Mouse (Mus musculus): ENCODE results near the gene Spata25. TPM values are rescaled to one million over a fixed set of nuclear protein-coding genes. Genes with fewer than 3 reads are reported as not detected.
"Not testable (repeated sequence)": the region's sequence is repeated elsewhere in the genome, so short reads cannot be mapped to it uniquely, and the experiment has no call there.

Gene Spata25
- polyA plus RNA-seq, 1 experiment, result 0.70 TPM

DNA sequence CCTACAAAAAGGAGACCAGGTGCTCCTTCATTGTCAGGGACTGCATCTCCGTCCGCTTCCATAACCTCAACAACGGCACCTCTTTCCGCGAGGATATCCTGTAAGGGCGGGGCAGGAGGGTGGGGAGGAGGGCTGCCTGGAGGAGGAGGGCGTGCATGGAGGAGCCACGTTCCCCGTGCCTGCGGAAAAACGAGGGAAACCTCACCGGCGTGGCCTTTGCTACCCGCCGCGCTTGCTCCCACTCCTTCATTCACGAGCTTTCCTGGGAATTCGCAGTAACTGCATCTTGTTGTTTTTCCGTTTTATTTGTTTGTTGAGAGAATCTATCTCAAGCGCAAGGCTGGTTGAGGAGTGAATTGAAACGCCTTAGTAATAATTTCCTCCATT, 23.0 kb downstream of the Spata25 start:
- no peak for DNase-seq (ENCODE audit: low read depth)

DNA sequence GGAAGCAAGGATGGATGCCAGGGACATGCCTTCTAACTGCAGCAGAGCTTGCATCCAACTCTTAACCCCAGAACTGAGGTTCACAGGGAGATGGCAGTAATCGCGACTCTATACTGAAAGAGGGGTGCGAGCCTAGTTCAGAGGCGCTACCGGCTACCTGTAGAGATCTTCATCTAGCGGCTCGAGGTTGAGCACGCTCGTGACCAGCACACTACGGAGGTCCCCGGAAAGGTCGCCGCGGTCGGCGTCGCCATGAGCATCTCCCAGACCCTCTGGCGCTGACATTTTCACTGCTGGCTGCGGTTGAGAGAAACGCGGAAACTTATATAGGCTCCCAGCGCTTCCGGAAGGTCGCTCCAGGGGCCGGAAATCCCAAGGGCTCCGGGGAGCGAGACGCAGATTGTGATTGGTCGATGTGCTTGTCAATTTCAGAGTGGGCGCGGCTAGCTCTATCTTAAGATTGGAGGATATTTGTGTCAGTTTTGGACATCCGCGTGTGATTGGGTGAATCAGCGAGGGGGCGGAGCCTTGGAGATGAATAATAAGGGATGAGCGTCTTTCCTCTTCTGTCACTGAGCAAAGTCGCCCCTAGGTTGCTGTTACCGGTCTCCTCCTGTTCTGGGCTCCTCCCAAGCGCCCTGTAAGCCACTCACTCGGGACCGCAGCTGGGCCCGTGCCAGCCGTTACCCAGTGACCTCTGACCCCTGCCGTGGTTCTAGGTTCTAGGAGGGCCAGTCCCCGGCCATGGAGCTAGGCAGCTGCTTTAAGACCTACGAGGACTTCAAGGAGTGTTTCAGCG, 23.6 kb downstream of the Spata25 start, which contains the start of the genes Acot8 and Zswim3:
TSS of gene Acot8 (minus strand) at position 350 of the 799 bp plus-strand sequence.
TSS of gene Zswim3 (plus strand) at position 566 of the 799 bp plus-strand sequence.
- no peak for DNase-seq (ENCODE audit: low read depth)

GRCm38 (mm10) chr2:164803921-164804313, 24.4 kb downstream of the Spata25 start:
- no peak for DNase-seq (ENCODE audit: low read depth)

DNA sequence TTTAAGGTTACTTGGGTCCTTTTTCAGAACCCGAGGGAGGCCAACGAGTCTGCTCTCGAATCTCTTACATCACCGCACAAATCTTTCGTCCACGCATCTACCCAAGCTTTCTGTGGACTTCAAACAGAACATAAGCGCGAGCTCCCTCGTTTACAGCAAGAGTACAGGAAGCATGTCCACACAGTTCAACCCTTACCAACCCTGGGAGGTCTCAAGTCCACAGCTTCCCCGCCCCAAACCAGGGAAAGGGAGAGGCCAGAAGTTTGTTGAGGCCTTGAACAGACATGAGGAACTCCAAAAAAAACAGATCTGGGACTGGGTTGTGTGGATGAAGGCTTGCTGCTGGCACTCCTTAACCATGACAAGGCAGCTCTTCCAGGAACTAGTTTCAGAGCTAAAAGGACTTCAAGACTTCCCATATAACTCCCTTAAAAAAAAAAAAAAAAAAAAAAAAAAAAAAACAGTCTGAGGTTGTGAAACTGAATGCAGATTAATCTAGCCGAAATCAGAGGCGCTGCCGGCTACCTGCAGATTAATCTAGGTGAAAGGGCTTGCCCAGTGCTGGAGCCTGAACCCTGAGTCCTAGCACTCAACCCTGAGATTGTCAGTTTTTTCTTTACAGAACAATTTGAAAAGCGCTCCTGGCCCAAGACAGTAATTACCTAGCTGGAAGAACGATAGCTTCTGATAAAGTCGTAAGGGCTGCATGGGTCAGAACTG, 25.0 kb downstream of the Spata25 start:
- DNase-seq (ENCODE audit: low read depth), result no peak

DNA sequence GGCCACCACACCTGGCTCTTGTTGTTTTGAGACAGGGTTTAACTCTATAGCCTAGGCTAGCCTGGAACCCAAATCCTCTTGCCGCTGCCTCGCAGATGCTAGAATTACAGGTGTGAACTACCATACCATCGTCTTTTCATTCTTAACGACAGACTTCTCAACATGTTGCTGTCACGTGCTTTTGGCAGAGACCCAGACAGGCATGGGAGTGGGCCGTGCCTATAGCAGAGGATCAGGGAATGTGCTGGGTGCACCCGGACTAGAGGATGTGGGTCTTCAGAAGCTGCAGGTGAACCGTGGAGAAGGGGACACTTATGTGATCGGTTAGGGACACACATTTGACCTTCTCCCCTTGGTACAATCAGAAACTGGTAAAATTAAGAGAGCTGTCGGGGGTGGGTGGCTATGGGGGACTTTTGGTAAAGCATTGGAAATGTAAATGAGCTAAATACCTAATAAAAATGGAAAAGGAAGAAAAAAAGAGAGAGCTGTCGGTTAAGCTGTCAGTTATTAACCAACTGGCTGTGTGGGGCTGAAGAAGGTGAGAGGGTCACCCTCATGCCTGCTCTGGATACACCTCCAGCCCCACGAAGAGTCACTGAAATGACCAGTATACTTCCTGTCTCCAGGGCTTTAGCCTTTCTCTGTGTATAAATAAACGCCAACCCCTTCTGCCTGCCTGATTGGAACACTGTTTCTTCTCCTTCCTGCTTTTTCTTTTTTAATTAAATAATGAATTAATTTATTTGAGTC, 27.9 kb downstream of the Spata25 start:
- DNase-seq (ENCODE audit: low read depth), result no peak

- not testable (repeated sequence) for DNase-seq (ENCODE audit: low read depth)
These were observed 29.8 kb downstream of the Spata25 start for GRCm38 (mm10) chr2:164798554-164798953.

DNA sequence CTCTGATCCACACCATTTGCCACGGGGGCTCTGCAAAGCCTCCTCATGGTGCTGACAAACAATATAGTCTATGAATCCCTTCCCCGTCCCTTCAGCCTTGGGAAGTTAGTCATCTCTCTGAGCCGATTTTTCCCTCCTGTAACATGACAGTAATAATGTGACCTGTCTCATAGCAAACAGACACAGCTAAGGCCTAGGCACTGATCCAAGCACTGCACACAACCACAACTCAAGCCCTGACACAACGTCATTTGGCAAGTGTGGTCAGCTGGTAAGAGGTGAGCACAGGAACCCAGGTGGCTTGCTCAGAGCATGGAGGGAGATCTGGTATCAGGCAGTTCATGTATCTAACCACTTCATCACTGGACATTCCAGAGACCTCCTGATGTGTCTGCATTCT, 32.5 kb downstream of the Spata25 start:
- no peak for DNase-seq (ENCODE audit: low read depth)

- DNase-seq (ENCODE audit: low read depth), result no peak
These were observed 34.0 kb downstream of the Spata25 start for GRCm38 (mm10) chr2:164794293-164794692.

DNA sequence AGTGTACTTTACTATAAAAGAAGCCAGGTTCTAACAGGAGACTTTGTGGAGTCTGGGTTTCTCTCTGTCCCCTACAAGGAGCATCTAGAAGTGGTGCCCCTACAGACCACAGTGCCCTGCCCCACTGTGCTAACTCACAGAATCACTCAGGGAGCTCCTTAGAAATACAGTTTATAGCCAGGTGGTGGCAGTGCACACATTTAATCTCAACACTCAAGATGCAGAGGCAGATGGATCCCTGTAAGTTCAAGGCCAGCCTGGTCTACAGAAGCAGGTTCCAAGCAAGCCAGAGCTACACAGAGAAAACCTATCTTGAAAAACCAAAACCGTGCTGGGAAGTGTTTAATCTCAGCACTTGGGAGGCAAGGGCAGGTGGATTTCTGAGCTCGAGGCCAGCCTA, 34.6 kb downstream of the Spata25 start:
- DNase-seq (ENCODE audit: low read depth), result no peak

DNA sequence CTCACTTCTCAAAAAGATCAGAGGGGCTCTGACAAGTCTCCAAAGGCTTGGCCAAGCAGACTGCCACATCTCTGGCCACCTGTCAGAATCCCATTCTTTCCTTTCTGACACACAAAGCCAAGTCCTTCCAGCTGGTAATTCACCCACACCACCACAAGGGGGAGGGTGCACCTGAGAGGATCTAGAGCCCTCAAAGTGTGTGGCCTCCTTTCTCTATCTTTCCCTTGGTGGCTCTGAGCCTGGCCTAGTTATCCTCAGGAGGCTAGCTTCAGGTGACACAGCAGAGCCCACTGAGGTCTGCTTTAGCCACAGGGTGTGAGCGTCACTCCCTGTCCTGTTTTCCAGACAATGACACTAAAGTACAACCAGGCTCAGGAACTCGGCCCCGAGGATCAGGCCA, 35.1 kb downstream of the Spata25 start:
- DNase-seq (ENCODE audit: low read depth), result no peak

DNA sequence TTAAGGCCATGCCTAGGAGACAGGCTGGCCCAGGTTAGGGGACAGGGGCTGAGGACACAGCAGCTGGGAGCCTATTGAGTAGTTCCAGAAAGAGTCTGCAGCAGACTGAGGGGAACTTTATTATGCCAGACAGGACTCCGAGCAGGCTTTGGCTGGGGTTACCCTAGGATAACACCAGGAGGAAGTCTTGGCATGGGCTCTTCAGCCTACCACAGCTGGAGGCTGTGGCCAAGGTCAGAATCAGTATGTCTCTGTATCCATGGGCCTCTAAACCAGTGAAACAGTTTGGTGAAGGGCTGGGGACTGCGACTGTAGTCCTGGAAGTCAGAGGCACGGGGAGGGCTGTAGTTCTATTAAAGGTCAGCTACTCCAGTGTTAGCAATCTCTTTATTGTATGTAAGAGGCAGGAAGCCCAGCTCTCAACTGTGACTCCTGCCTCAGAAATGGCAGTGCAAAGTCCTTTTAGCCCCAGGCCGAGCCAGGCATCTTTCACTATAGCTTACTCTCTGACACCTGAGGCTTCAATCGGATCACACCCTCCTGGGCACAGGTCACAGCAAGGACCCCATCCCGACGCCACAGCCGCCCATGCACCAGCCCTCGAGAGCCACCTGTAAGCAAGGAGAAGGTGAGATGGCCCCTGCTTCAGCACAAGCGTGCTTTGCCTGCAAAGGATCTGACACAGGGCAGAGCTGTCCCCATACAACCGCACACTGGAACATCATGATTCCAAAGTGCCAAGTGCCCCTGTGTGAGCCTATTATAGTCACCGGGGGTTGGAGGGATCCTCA, 35.7 kb downstream of the Spata25 start:
- no peak for DNase-seq (ENCODE audit: low read depth)

DNA sequence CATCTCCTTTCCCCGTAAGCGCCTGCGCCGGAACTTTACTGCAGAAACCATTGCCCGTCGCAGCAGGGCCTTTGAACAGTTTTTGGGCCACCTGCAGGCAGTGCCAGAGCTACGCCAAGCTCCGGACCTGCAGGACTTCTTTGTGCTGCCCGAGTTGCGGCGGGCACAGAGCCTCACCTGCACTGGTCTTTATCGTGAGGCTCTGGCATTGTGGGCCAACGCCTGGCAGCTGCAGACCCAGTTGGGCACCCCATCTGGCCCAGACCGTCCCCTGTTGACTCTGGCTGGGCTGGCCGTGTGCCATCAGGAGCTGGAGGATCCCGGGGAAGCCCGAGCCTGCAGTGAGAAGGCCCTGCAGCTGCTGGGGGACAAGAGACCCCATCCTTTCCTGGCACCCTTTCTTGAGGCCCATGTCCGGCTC, 36.5 kb downstream of the Spata25 start:
- DNase-seq (ENCODE audit: low read depth), result no peak

- no peak for DNase-seq (ENCODE audit: low read depth)
These were observed 37.9 kb downstream of the Spata25 start for GRCm38 (mm10) chr2:164790451-164790850.

GRCm38 (mm10) chr2:164788411-164788810, 39.9 kb downstream of the Spata25 start:
- no peak for DNase-seq (ENCODE audit: low read depth)

- no peak for DNase-seq (ENCODE audit: low read depth)
These were observed 40.6 kb downstream of the Spata25 start for GRCm38 (mm10) chr2:164787779-164788178.

DNA sequence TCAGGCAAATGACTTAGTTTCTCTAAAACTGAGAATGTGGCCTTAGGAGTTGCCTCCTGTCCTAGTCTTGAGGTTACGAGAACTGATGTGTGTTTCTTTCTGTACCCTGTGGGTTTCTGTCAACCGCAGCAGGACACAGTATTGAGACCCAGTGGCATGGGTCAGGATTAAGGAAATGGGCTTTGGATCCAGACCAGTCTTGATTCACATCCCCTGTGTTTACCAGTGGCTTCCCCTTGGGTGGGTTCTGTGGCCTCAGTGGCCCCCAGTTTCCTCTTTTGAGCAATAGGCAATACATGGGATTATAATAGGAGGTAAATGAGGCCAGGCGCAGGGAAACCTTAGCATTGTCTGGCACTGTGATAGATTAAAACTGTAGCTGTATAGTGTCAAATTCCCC, 41.3 kb downstream of the Spata25 start:
- DNase-seq (ENCODE audit: low read depth), result no peak

- DNase-seq (ENCODE audit: low read depth), result no peak
These were observed 41.9 kb downstream of the Spata25 start for GRCm38 (mm10) chr2:164786388-164786885.

GRCm38 (mm10) chr2:164785481-164786387, 42.6 kb downstream of the Spata25 start, which contains the start of gene Snx21:
Gene Snx21, plus strand, starts transcription at chr2:164785823.
- DNase-seq (ENCODE audit: low read depth), result no peak

- DNase-seq (ENCODE audit: low read depth), result no peak
These were observed 43.4 kb downstream of the Spata25 start for GRCm38 (mm10) chr2:164784869-164785420.
